Mouse (Mus musculus) heart, postnatal 10 days (tissue): ENCODE results near the gene Snx14. TPM values are rescaled to one million over a fixed set of nuclear protein-coding genes. Genes with fewer than 3 reads are reported as not detected.

Source experiments
- DNase-seq, 2 experiments: peaks; one replicate each; pipeline ENCODE4 v3.0.0; 2021
- intact Hi-C: fragments of 180-260 bp; cut with DNase I; formaldehyde crosslinking; loops from one replicate; pipeline ENCODE4 v1.15.1; 2025
- total RNA-seq, 2 experiments: library from RNA; stranded (reverse); gene quantifications; 2 replicates each; pipeline ENCODE4 v1.2.3; 2021

The Snx14 gene
- total RNA-seq, 2 experiments from 2014 or later = 32.1 to 32.5 TPM

- intact Hi-C loops = no loop called here
- DNase-seq = no peak
Measured at GRCm38 (mm10) chr9:88394852-88395251, 43.9 kb downstream of the Snx14 start.

GRCm38 (mm10) chr9:88388826-88389225 lies 49.9 kb downstream of the Snx14 start:
- no peak for DNase-seq
- intact Hi-C loops = no loop called here

GRCm38 (mm10) chr9:88380542-88380941 lies 58.2 kb downstream of the Snx14 start:
- DNase-seq = no peak
- intact Hi-C loops = no loop called here

- DNase-seq = no peak
- intact Hi-C loops = no loop called here
Measured at GRCm38 (mm10) chr9:88380076-88380475, 58.7 kb downstream of the Snx14 start.

GRCm38 (mm10) chr9:88379057-88379456 lies 59.7 kb downstream of the Snx14 start:
- no peak for DNase-seq
- intact Hi-C loops = no loop called here

- intact Hi-C loops = no loop called here
- DNase-seq = no peak
Measured at GRCm38 (mm10) chr9:88377483-88377882, 61.3 kb downstream of the Snx14 start.

GRCm38 (mm10) chr9:88373001-88373400 lies 65.8 kb downstream of the Snx14 start:
- intact Hi-C loops = no loop called here

GRCm38 (mm10) chr9:88371201-88371600 lies 67.6 kb downstream of the Snx14 start:
- intact Hi-C loops = no loop called here
- DNase-seq = no peak

More at GRCm38 (mm10) chr9:88373001-88373400, 65.8 kb downstream of the Snx14 start:
- DNase-seq = no peak

- intact Hi-C loops = no loop called here
- no peak for DNase-seq
Measured at GRCm38 (mm10) chr9:88369666-88370065, 69.1 kb downstream of the Snx14 start.

GRCm38 (mm10) chr9:88368476-88368875 lies 70.3 kb downstream of the Snx14 start:
- intact Hi-C loops = no loop called here
- DNase-seq = no peak

GRCm38 (mm10) chr9:88367751-88368150 lies 71.0 kb downstream of the Snx14 start:
- no peak for DNase-seq
- intact Hi-C loops = no loop called here

GRCm38 (mm10) chr9:88367322-88367721 lies 71.4 kb downstream of the Snx14 start:
- intact Hi-C loops = no loop called here
- no peak for DNase-seq

- intact Hi-C loops = no loop called here
- no peak for DNase-seq
Measured at GRCm38 (mm10) chr9:88366819-88367218, 71.9 kb downstream of the Snx14 start.

- intact Hi-C loops = no loop called here
- peak; percentile 8 to 24 for DNase-seq
Measured at GRCm38 (mm10) chr9:88366308-88366707, 72.5 kb downstream of the Snx14 start.

- intact Hi-C loops = loop anchor here (2.0 to 5.0 kb wide), 2 partner anchors 36 to 122 kb away; partner anchors contain the start of gene Nt5e
- DNase-seq = peak; percentile 27 to 40
Measured at GRCm38 (mm10) chr9:88363102-88363501, 75.7 kb downstream of the Snx14 start.

- peak; percentile 13 to 31 for DNase-seq
- intact Hi-C loops = loop anchor here (2.0 to 5.0 kb wide), 2 partner anchors 35 to 121 kb away; partner anchors contain the start of gene Nt5e
Measured at GRCm38 (mm10) chr9:88362055-88362850, 76.5 kb downstream of the Snx14 start.

GRCm38 (mm10) chr9:88361211-88361909 lies 77.4 kb downstream of the Snx14 start:
- DNase-seq = peak; percentile 54 to 62
- intact Hi-C loops = loop anchor here (5.0 kb wide), 1 partner anchor 34 kb away; the partner anchor contains the start of gene Nt5e

GRCm38 (mm10) chr9:88359140-88359539 lies 79.6 kb downstream of the Snx14 start:
- no peak for DNase-seq
- intact Hi-C loops = no loop called here

GRCm38 (mm10) chr9:88357173-88357572 lies 81.6 kb downstream of the Snx14 start:
- intact Hi-C loops = no loop called here
- no peak for DNase-seq

- intact Hi-C loops = no loop called here
- DNase-seq = no peak
Measured at GRCm38 (mm10) chr9:88353459-88353858, 85.3 kb downstream of the Snx14 start.

GRCm38 (mm10) chr9:88352741-88353140 lies 86.0 kb downstream of the Snx14 start:
- no peak for DNase-seq
- intact Hi-C loops = no loop called here

GRCm38 (mm10) chr9:88351163-88351562 lies 87.6 kb downstream of the Snx14 start:
- intact Hi-C loops = no loop called here
- DNase-seq = no peak
